Mouse (Mus musculus) neural tube, embryonic 14.5 days (tissue): Measurements from ENCODE around the gene Slc44a1. TPM values are rescaled to one million over a fixed set of nuclear protein-coding genes. Genes with fewer than 3 reads are reported as not detected.

Experiments used
- ATAC-seq: fragments of 200-750 bp; cut with Nextera tagmentation; 2 replicates; pipeline ENCODE4 v1.8.0; 2017; ENCODE audit warnings: low read depth, mild to moderate bottlenecking, moderate TSS enrichment, moderate library complexity
- H3K27ac ChIP-seq: fragments of 300-500 bp; sonication (generic); 2 replicates; pipeline ENCODE4 v1.5.1; 2014; ENCODE audit warnings: low read depth, mild to moderate bottlenecking, control low read depth, low read length, moderate library complexity, mixed read lengths
- H3K27me3 ChIP-seq: fragments of 300-500 bp; sonication (generic); 2 replicates; pipeline ENCODE4 v1.6.1; 2014; ENCODE audit warnings: low read length; ENCODE audit not compliant: control insufficient read depth, insufficient read depth
- H3K36me3 ChIP-seq: fragments of 300-500 bp; sonication (generic); 2 replicates; pipeline ENCODE4 v1.6.1; 2014; ENCODE audit warnings: low read length, mixed read lengths; ENCODE audit not compliant: control insufficient read depth, insufficient read depth
- H3K4me1 ChIP-seq: fragments of 300-500 bp; sonication (generic); 2 replicates; pipeline ENCODE4 v1.6.1; 2014; ENCODE audit warnings: low read length; ENCODE audit not compliant: control insufficient read depth, insufficient read depth
- H3K4me2 ChIP-seq: fragments of 300-500 bp; sonication (generic); 2 replicates; pipeline ENCODE4 v1.6.1; 2014; ENCODE audit warnings: mild to moderate bottlenecking, low read depth, low read length, control low read depth
- H3K4me3 ChIP-seq: fragments of 300-500 bp; sonication (generic); 2 replicates; pipeline ENCODE4 v1.5.1; 2014; ENCODE audit warnings: low read depth, low read length, control low read depth, mixed read lengths
- H3K9ac ChIP-seq: fragments of 300-500 bp; sonication (generic); replicated peaks from 2 replicates; pipeline ENCODE4 v1.6.1; 2014; ENCODE audit warnings: low read depth, mild to moderate bottlenecking, control low read depth, low read length, mixed read lengths
- H3K9me3 ChIP-seq: fragments of 300-500 bp; sonication (generic); 2 replicates; pipeline ENCODE4 v1.6.1; 2016; ENCODE audit warnings: low read length; ENCODE audit not compliant: control insufficient read depth
- WGBS: fragments of 180-500 bp; shearing (Covaris S2); extraction: QIAGEN DNeasy Blood & Tissue Kit; methylation state at CpG from one replicate; pipeline ENCODE4 v1.1.7; 2014; 5-methylcytosine and 5-hydroxymethylcytosine counted together
- polyA plus RNA-seq: library from polyadenylated mRNA; unstranded; fragments of >200 nt; fragmentation: Nextera tagmentation; extraction: Ambion mirVana; gene quantifications from 2 replicates; pipeline ENCODE4 v1.2.1, GENCODE M21; 2014

The Slc44a1 gene
- polyA plus RNA-seq, 1 experiment from 2014 or later = 14.2 TPM

GRCm38 (mm10) chr4:53416928-53417327 lies 23.3 kb upstream of the Slc44a1 start:
- no peak for ATAC-seq
- Histone ChIP-seq H3K9ac (no peak overlapping the region), H3K27ac (no peak overlapping the region), H3K36me3 (no peaks in the 10 kb centered on the region), H3K4me2 (no peak overlapping the region), H3K4me1 (no peaks in the 10 kb centered on the region), H3K4me3 (no peak overlapping the region), H3K9me3 (no peaks in the 10 kb centered on the region), H3K27me3 (no peaks in the 10 kb centered on the region)
- 82% methylated on average over 7 of the region's 7 CpGs for WGBS

GRCm38 (mm10) chr4:53422799-53423198 lies 17.4 kb upstream of the Slc44a1 start:
- H3K4me1 ChIP-seq = no peaks in the 10 kb centered on the region
- no peaks in the 10 kb centered on the region for H3K9me3 ChIP-seq
- H3K27me3 ChIP-seq = no peaks in the 10 kb centered on the region
- H3K4me3 ChIP-seq = no peak overlapping the region
- 70% methylated on average over 2 of the region's 2 CpGs for WGBS
- no peak overlapping the region for H3K27ac ChIP-seq
- no peak overlapping the region for H3K4me2 ChIP-seq
- no peak for ATAC-seq
- no peaks in the 10 kb centered on the region for H3K36me3 ChIP-seq
- no peak overlapping the region for H3K9ac ChIP-seq

- H3K27ac ChIP-seq = no peak overlapping the region
- no peak for ATAC-seq
- no peak overlapping the region for H3K9ac ChIP-seq
- no peak overlapping the region for H3K4me2 ChIP-seq
- no peaks in the 10 kb centered on the region for H3K36me3 ChIP-seq
- no peaks in the 10 kb centered on the region for H3K9me3 ChIP-seq
- H3K4me1 ChIP-seq = no peaks in the 10 kb centered on the region
- WGBS = 86% methylated on average over 4 of the region's 4 CpGs
- no peaks in the 10 kb centered on the region for H3K27me3 ChIP-seq
- H3K4me3 ChIP-seq = no peak overlapping the region
Measured at GRCm38 (mm10) chr4:53427120-53427519, 13.1 kb upstream of the Slc44a1 start.

GRCm38 (mm10) chr4:53430522-53430921 lies 9.7 kb upstream of the Slc44a1 start:
- no peak overlapping the region for H3K27ac ChIP-seq
- H3K9me3 ChIP-seq = no peaks in the 10 kb centered on the region
- H3K4me1 ChIP-seq = no peaks in the 10 kb centered on the region
- WGBS = 33% methylated on average over 6 of the region's 6 CpGs
- no peaks in the 10 kb centered on the region for H3K36me3 ChIP-seq
- no peaks in the 10 kb centered on the region for H3K27me3 ChIP-seq
- no peak for ATAC-seq
- H3K9ac ChIP-seq = no peak overlapping the region
- H3K4me3 ChIP-seq = no peak overlapping the region
- H3K4me2 ChIP-seq = no peak overlapping the region

GRCm38 (mm10) chr4:53431585-53432234 lies 8.5 kb upstream of the Slc44a1 start:
- Histone ChIP-seq H3K4me2 (no peak overlapping the region), H3K36me3 (no peaks in the 10 kb centered on the region), H3K9me3 (no peaks in the 10 kb centered on the region), H3K27me3 (no peaks in the 10 kb centered on the region), H3K27ac (no peak overlapping the region), H3K4me1 (no peaks in the 10 kb centered on the region), H3K9ac (no peak overlapping the region), H3K4me3 (no peak overlapping the region)
- WGBS = 89% methylated on average over 8 of the region's 10 CpGs
- ATAC-seq = no peak

GRCm38 (mm10) chr4:53437110-53437755 lies 3.0 kb upstream of the Slc44a1 start:
- H3K4me2 ChIP-seq = no peak overlapping the region
- WGBS = 27% methylated on average over 10 of the region's 10 CpGs
- no peaks in the 10 kb centered on the region for H3K36me3 ChIP-seq
- no peak overlapping the region for H3K27ac ChIP-seq
- H3K9ac ChIP-seq = no peak overlapping the region
- ATAC-seq = no peak
- no peak overlapping the region for H3K4me3 ChIP-seq
- peaks cover 7% of the 10 kb centered on the region for H3K4me1 ChIP-seq
- H3K27me3 ChIP-seq = peaks cover 3% of the 10 kb centered on the region; the same call in 1 of the 2 replicates
- no peaks in the 10 kb centered on the region for H3K9me3 ChIP-seq

- Histone ChIP-seq H3K9ac (no peak overlapping the region), H3K4me1 (peaks cover 10% of the 10 kb centered on the region), H3K9me3 (no peaks in the 10 kb centered on the region), H3K36me3 (no peaks in the 10 kb centered on the region), H3K27ac (no peak overlapping the region), H3K27me3 (peaks cover 3% of the 10 kb centered on the region; the same call in 1 of the 2 replicates), H3K4me3 (no peak overlapping the region), H3K4me2 (no peak overlapping the region)
- no peak for ATAC-seq
- WGBS = 64% methylated on average over 2 of the region's 2 CpGs
Measured at GRCm38 (mm10) chr4:53438386-53438785, 1.8 kb upstream of the Slc44a1 start.

GRCm38 (mm10) chr4:53438836-53439480 lies 1.3 kb upstream of the Slc44a1 start:
- Histone ChIP-seq H3K4me1 (peaks cover 10% of the 10 kb centered on the region), H3K4me2 (peak overlapping the region; percentile 96), H3K4me3 (no peak overlapping the region)

GRCm38 (mm10) chr4:53439636-53440009 lies 590 bp upstream of the Slc44a1 start:
- ATAC-seq = no peak
- peak overlapping the region; percentile 86 for H3K4me3 ChIP-seq
- H3K27ac ChIP-seq = peak overlapping the region; percentile 87
- H3K4me2 ChIP-seq = peak overlapping the region; percentile 96
- peak overlapping the region; percentile 90 for H3K9ac ChIP-seq
- WGBS = 14% methylated on average over 9 of the region's 9 CpGs
- peaks cover 10% of the 10 kb centered on the region for H3K4me1 ChIP-seq
- H3K27me3 ChIP-seq = peaks cover 3% of the 10 kb centered on the region; the same call in 1 of the 2 replicates
- no peaks in the 10 kb centered on the region for H3K9me3 ChIP-seq
- no peaks in the 10 kb centered on the region for H3K36me3 ChIP-seq

More at GRCm38 (mm10) chr4:53438836-53439480, 1.3 kb upstream of the Slc44a1 start:
- Histone ChIP-seq H3K9ac (no peak overlapping the region), H3K27ac (no peak overlapping the region), H3K36me3 (no peaks in the 10 kb centered on the region), H3K9me3 (no peaks in the 10 kb centered on the region), H3K27me3 (peaks cover 3% of the 10 kb centered on the region; the same call in 1 of the 2 replicates)
- no peak for ATAC-seq
- 75% methylated on average over 7 of the region's 7 CpGs for WGBS
